Mouse (Mus musculus) myocyte (in vitro differentiated cells): ENCODE measurements around the gene Heg1.

Experiments
- E2F4 ChIP-seq: IDR thresholded peaks from one replicate; pipeline ENCODE4 v1.6.1; 2011; ENCODE audit warnings: mild to moderate bottlenecking, control low read depth, moderate library complexity; ENCODE audit not compliant: insufficient read depth
- MAX ChIP-seq: IDR thresholded peaks from one replicate; pipeline ENCODE4 v1.6.1; 2011; ENCODE audit warnings: low read depth, mild to moderate bottlenecking, control low read depth
- MYOD1 ChIP-seq, 3 experiments: IDR thresholded peaks; one replicate each; pipeline ENCODE4 v1.6.1; 2011; ENCODE audit warnings: control low read depth in 2 of 3, low read depth in 2 of 3, mild to moderate bottlenecking in 2 of 3, moderate library complexity in 1 of 3; ENCODE audit not compliant: insufficient read length in 2 of 3, control insufficient read depth in 1 of 3
- MYOG ChIP-seq, 3 experiments: IDR thresholded peaks; one replicate each; pipeline ENCODE4 v1.6.1; 2011; ENCODE audit warnings: control low read depth in 2 of 3, low read depth in 2 of 3, mild to moderate bottlenecking in 2 of 3; ENCODE audit not compliant: insufficient read length in 2 of 3, control insufficient read depth in 1 of 3, insufficient read depth in 1 of 3
- POLR2A ChIP-seq: IDR thresholded peaks from one replicate; pipeline ENCODE4 v1.6.1; 2011; ENCODE audit warnings: low read depth, mild to moderate bottlenecking, control low read depth, moderate library complexity; ENCODE audit not compliant: insufficient read length
- POLR2AphosphoS2 ChIP-seq: IDR thresholded peaks from one replicate; pipeline ENCODE4 v1.6.1; 2011; ENCODE audit warnings: low read depth, control low read depth; ENCODE audit not compliant: insufficient read length
- REST ChIP-seq: IDR thresholded peaks from one replicate; pipeline ENCODE4 v1.6.1; 2011; ENCODE audit warnings: mild to moderate bottlenecking, control low read depth, moderate library complexity; ENCODE audit not compliant: insufficient read depth, insufficient read length
- SRF ChIP-seq: IDR thresholded peaks from one replicate; pipeline ENCODE4 v1.6.1; 2011; ENCODE audit warnings: low read depth; ENCODE audit not compliant: control insufficient read depth, insufficient read length
- TCF12 ChIP-seq: IDR thresholded peaks from one replicate; pipeline ENCODE4 v1.6.1; 2011; ENCODE audit warnings: mild to moderate bottlenecking, control low read depth; ENCODE audit not compliant: poor library complexity, insufficient read depth, severe bottlenecking
- TCF3 ChIP-seq: IDR thresholded peaks from one replicate; pipeline ENCODE4 v1.6.1; 2011; ENCODE audit warnings: low read depth, control low read depth; ENCODE audit not compliant: insufficient read length
- USF1 ChIP-seq: IDR thresholded peaks from one replicate; pipeline ENCODE4 v1.6.1; 2011; ENCODE audit warnings: low read depth, mild to moderate bottlenecking, control low read depth, moderate library complexity

GRCm38 (mm10) chr16:33785092-33785704, 101.0 kb downstream of the Heg1 start:
- TF ChIP-seq USF1, result no peak
- TF ChIP-seq POLR2A, result no peak
- no peak for TF ChIP-seq E2F4
- no peak for TF ChIP-seq MYOG (IDR thresholded peaks at IDR 0.05; ENCODE audit: control insufficient read depth in 1 of 3, insufficient read depth in 1 of 3, insufficient read length in 2 of 3, low read depth in 2 of 3)
- TF ChIP-seq MAX, result no peak
- no peak for TF ChIP-seq TCF3
- no peak for TF ChIP-seq POLR2AphosphoS2
- TF ChIP-seq REST, result no peak
- no peak for TF ChIP-seq TCF12
- no peak for TF ChIP-seq SRF
- no peak for TF ChIP-seq MYOD1 (IDR thresholded peaks at IDR 0.05; ENCODE audit: control insufficient read depth in 1 of 3, insufficient read length in 2 of 3, low read depth in 2 of 3)
